Mouse (Mus musculus): ENCODE data around the gene Ubl7. TPM values are rescaled to one million over a fixed set of nuclear protein-coding genes. Genes with fewer than 3 reads are reported as not detected.

The Ubl7 gene
- 171 and 176 TPM in 2 replicates for polyA plus RNA-seq (2015; fragmentation: Nextera tagmentation; extraction: Ambion mirVana)

DNA sequence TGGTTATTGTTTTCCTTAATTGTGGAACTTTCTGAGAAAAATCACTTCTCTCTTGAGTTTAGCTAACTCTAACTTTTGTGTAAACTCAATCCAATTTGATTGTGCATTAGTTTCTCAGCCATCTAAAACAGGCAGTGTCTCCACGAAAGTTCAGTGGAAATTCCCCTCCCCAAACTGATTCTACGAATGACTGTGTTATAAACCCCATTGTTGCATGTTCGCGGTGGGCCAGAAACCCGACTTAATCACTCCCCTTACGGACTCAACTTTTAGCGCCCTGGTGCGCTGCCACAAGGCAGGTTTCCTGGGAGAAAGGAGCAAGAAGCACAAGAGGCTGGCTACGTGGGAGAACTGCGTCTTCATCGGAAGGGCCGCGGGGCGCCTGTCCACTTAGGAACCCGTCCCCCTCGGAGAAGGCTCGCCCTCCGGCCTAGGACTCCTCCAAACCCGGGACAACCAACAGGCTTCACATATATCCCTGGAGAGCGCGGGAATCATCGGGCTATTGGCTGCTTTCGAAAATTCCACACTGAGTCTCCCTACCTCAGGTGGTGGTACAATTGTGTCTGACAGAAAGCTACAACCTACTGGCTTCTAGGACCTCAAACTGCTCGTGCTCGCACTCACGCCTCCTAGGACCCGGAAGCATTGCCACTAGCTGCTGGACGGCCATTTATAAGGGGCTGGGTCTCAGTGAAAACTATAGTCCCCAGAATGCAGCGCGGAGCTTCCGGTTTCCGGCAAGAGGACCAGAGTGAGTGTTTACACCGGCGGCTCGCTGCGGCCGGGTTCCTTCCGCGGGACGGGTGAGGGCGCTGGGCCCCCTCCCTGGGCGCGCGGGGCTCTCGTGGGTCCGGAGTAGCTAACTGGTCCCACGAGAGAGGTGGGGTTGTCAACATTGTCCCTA lies at the start of gene Ubl7:
Gene Ubl7 (plus strand): TSS at position 726 of the 907 bp plus-strand sequence.
- under 1% methylated on average over 47 of the region's 47 CpGs for WGBS
- H3K4me3 ChIP-seq, result peak within 1 kb of the TSS; percentile 80
- peaks cover 10% of the 10 kb centered on the region for H3K36me3 ChIP-seq
- ATAC-seq (replicated peaks), result peak; percentile 96
- peak within 1 kb of the TSS; percentile 91 for H3K4me2 ChIP-seq (replicated peaks)
- H3K9me3 ChIP-seq, result no peaks in the 10 kb centered on the region
- H3K4me1 ChIP-seq, result peaks cover 22% of the 10 kb centered on the region
- H3K9ac ChIP-seq (replicated peaks), result peak within 1 kb of the TSS; percentile 75
- no peaks in the 10 kb centered on the region for H3K27me3 ChIP-seq
- peak within 1 kb of the TSS; percentile 63 for H3K27ac ChIP-seq (replicated peaks)

GRCm38 (mm10) chr9:57861951-57862471 lies 48.8 kb upstream of the Ubl7 start:
- H3K4me1 ChIP-seq, result peaks cover 15% of the 10 kb centered on the region
- H3K4me2 ChIP-seq (replicated peaks), result peak overlapping the region; percentile 28
- H3K9ac ChIP-seq (replicated peaks), result no peak overlapping the region
- H3K27me3 ChIP-seq, result no peaks in the 10 kb centered on the region
- 0 out of 2 replicates have a peak overlapping the region, but pooled peaks have one; percentile 8 for H3K4me3 ChIP-seq
- no peaks in the 10 kb centered on the region for H3K9me3 ChIP-seq
- ATAC-seq (replicated peaks), result peak; percentile 98
- H3K36me3 ChIP-seq, result no peaks in the 10 kb centered on the region
- 7% methylated on average over 9 of the region's 9 CpGs for WGBS
- peak overlapping the region; percentile 76 for H3K27ac ChIP-seq (replicated peaks)

DNA sequence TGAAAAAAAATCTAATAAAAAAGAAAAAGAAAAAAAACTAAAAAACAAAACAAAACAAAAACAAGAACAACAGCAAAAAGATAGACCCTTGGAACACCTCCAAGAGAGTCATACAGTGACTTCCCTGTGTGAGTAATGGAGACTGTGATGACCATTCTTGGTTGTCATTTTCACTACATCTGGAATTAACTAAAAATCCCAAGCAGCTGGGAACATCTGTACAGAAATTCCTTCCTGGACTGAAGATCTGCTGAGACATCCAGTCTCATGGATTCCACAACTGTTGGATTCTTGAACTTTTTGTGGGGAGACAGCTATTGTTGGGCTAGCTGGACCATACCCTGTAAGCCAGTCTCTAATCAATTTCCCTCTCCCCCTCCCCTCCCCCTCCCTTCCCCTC lies 46.4 kb upstream of the Ubl7 start:
- ATAC-seq (replicated peaks), result no peak
- Histone ChIP-seq H3K27me3 (no peaks in the 10 kb centered on the region), H3K9me3 (no peaks in the 10 kb centered on the region), H3K4me2 (replicated peaks) (no peak overlapping the region), H3K4me3 (no peak overlapping the region), H3K36me3 (no peaks in the 10 kb centered on the region), H3K9ac (replicated peaks) (no peak overlapping the region), H3K27ac (replicated peaks) (no peak overlapping the region), H3K4me1 (peaks cover 15% of the 10 kb centered on the region)

DNA sequence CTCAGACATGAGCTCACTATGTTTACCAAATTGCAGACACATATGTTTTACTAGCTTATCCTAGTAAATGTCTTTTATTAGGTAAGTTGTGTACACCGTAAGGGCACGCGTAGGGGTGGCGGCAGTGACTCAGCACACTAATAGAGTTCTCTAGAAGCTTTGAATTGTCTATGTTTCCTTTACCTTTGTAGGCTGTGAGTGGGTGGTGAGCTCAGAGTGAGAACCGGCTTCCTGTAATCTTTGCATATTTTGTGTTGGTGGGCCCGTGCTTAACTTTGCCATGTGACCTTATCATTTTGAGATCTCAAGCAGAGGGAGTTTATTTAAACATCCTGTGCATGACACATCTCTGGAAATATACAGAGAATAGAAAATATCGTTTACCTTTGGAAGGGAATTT lies 44.2 kb upstream of the Ubl7 start:
- Histone ChIP-seq H3K9me3 (no peaks in the 10 kb centered on the region), H3K4me2 (replicated peaks) (no peak overlapping the region), H3K27me3 (no peaks in the 10 kb centered on the region), H3K9ac (replicated peaks) (no peak overlapping the region), H3K4me3 (no peak overlapping the region), H3K4me1 (peaks cover 13% of the 10 kb centered on the region), H3K27ac (replicated peaks) (no peak overlapping the region), H3K36me3 (no peaks in the 10 kb centered on the region)
- WGBS, result 89% methylated on average over 7 of the region's 7 CpGs
- ATAC-seq (replicated peaks), result no peak

- no peak overlapping the region for H3K4me2 ChIP-seq (replicated peaks)
- no peak overlapping the region for H3K9ac ChIP-seq (replicated peaks)
- H3K36me3 ChIP-seq, result no peaks in the 10 kb centered on the region
- WGBS, result 78% methylated on average over 4 of the region's 4 CpGs
- no peak overlapping the region for H3K4me3 ChIP-seq
- H3K27ac ChIP-seq (replicated peaks), result no peak overlapping the region
- no peak for ATAC-seq (replicated peaks)
- H3K27me3 ChIP-seq, result no peaks in the 10 kb centered on the region
- peaks cover 6% of the 10 kb centered on the region for H3K4me1 ChIP-seq
- H3K9me3 ChIP-seq, result no peaks in the 10 kb centered on the region
Observed at GRCm38 (mm10) chr9:57867236-57867635, 43.5 kb upstream of the Ubl7 start.

GRCm38 (mm10) chr9:57867880-57868279 lies 42.9 kb upstream of the Ubl7 start:
- no peaks in the 10 kb centered on the region for H3K36me3 ChIP-seq
- no peak overlapping the region for H3K27ac ChIP-seq (replicated peaks)
- H3K9me3 ChIP-seq, result no peaks in the 10 kb centered on the region
- ATAC-seq (replicated peaks), result no peak
- no peak overlapping the region for H3K9ac ChIP-seq (replicated peaks)
- H3K4me3 ChIP-seq, result no peak overlapping the region
- 84% methylated on average over 5 of the region's 5 CpGs for WGBS
- H3K27me3 ChIP-seq, result no peaks in the 10 kb centered on the region
- H3K4me1 ChIP-seq, result no peaks in the 10 kb centered on the region
- no peak overlapping the region for H3K4me2 ChIP-seq (replicated peaks)

GRCm38 (mm10) chr9:57868767-57869166 lies 42.0 kb upstream of the Ubl7 start:
- H3K4me1 ChIP-seq, result no peaks in the 10 kb centered on the region
- H3K9me3 ChIP-seq, result no peaks in the 10 kb centered on the region
- H3K4me3 ChIP-seq, result no peak overlapping the region
- 88% methylated on average over 6 of the region's 6 CpGs for WGBS
- H3K4me2 ChIP-seq (replicated peaks), result no peak overlapping the region
- H3K27me3 ChIP-seq, result no peaks in the 10 kb centered on the region
- no peak overlapping the region for H3K27ac ChIP-seq (replicated peaks)
- no peaks in the 10 kb centered on the region for H3K36me3 ChIP-seq
- no peak for ATAC-seq (replicated peaks)
- H3K9ac ChIP-seq (replicated peaks), result no peak overlapping the region

- Histone ChIP-seq H3K4me2 (replicated peaks) (no peak overlapping the region), H3K9ac (replicated peaks) (no peak overlapping the region), H3K4me1 (no peaks in the 10 kb centered on the region), H3K4me3 (no peak overlapping the region), H3K9me3 (no peaks in the 10 kb centered on the region), H3K27ac (replicated peaks) (no peak overlapping the region), H3K27me3 (no peaks in the 10 kb centered on the region), H3K36me3 (no peaks in the 10 kb centered on the region)
- ATAC-seq (replicated peaks), result no peak
- 51% methylated on average over 2 of the region's 2 CpGs for WGBS
Observed at GRCm38 (mm10) chr9:57870273-57870816, 40.4 kb upstream of the Ubl7 start.

GRCm38 (mm10) chr9:57874134-57874533 lies 36.6 kb upstream of the Ubl7 start:
- Histone ChIP-seq H3K27ac (replicated peaks) (no peak overlapping the region), H3K9ac (replicated peaks) (no peak overlapping the region), H3K27me3 (no peaks in the 10 kb centered on the region), H3K4me2 (replicated peaks) (no peak overlapping the region), H3K4me3 (no peak overlapping the region), H3K9me3 (no peaks in the 10 kb centered on the region), H3K36me3 (no peaks in the 10 kb centered on the region), H3K4me1 (no peaks in the 10 kb centered on the region)
- ATAC-seq (replicated peaks), result no peak
- WGBS, result 80% methylated on average over 5 of the region's 5 CpGs

DNA sequence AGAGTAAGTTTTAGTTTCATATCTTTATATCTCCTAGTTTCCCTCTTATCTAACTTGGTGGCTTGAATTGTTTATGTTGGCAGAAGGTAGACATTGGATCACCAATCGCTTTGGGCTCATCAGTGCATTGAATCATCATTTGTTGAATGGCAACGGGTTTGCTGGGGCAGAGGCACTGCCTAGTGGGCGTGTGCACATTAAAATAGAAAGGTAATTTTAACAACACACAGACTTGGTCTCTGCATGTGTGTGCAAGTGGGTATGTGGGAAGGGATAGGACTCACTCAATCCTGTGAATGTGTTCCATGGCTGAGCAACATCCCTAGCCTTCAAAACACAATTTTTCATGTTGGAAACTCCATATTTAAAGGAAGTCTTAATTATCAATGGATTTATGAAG lies 35.8 kb upstream of the Ubl7 start:
- Histone ChIP-seq H3K27me3 (no peaks in the 10 kb centered on the region), H3K27ac (replicated peaks) (no peak overlapping the region), H3K36me3 (no peaks in the 10 kb centered on the region), H3K9ac (replicated peaks) (no peak overlapping the region), H3K4me1 (no peaks in the 10 kb centered on the region), H3K4me2 (replicated peaks) (no peak overlapping the region), H3K9me3 (no peaks in the 10 kb centered on the region), H3K4me3 (no peak overlapping the region)
- 72% methylated on average over 3 of the region's 3 CpGs for WGBS
- ATAC-seq (replicated peaks), result no peak

DNA sequence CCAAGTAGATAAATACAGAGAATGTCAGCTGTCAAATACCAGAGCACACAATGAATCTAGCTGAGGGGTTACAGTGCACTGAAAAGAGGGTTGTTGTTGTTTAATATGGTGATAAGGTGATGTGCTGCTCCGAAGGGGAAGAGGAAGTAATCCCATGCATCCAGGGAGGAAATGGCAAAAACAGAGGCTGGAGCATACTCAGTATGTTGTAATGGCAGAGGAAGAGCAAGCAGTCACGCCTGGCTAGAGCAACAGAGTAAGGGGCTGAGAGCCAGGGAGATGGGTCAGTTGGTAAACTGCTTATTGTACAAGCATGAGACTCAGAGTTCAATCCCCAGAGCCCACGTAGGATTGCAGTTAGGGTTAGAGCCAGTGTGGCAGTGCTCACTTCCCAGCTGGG lies 31.6 kb upstream of the Ubl7 start:
- no peak overlapping the region for H3K27ac ChIP-seq (replicated peaks)
- H3K4me3 ChIP-seq, result no peak overlapping the region
- H3K4me1 ChIP-seq, result no peaks in the 10 kb centered on the region
- no peak overlapping the region for H3K9ac ChIP-seq (replicated peaks)
- no peaks in the 10 kb centered on the region for H3K9me3 ChIP-seq
- no peaks in the 10 kb centered on the region for H3K27me3 ChIP-seq
- 55% methylated on average over 3 of the region's 3 CpGs for WGBS
- ATAC-seq (replicated peaks), result no peak
- H3K4me2 ChIP-seq (replicated peaks), result no peak overlapping the region
- no peaks in the 10 kb centered on the region for H3K36me3 ChIP-seq

DNA sequence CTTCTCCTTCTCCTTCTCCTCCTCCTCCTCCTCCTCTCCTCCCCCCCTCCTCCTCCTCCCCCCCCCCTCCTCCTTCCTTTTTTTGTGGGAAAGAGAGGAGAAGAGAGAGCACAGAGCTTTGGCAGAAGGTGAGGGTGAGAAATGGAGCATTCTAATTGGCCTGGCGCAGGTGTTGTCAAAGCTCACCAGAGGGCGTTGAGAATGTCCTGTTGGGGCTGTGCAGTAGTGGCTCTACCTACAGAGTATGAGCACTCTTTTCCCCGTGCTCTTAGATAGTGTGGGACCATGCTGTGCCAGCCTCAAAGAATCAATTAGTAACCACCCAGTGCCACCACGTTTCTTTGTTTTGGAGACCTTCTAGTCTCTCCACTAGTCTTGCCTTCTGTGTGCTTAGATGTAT lies 30.5 kb upstream of the Ubl7 start:
- Histone ChIP-seq H3K9ac (replicated peaks) (no peak overlapping the region), H3K4me1 (no peaks in the 10 kb centered on the region), H3K4me3 (no peak overlapping the region), H3K27me3 (no peaks in the 10 kb centered on the region), H3K9me3 (no peaks in the 10 kb centered on the region), H3K36me3 (no peaks in the 10 kb centered on the region), H3K27ac (replicated peaks) (no peak overlapping the region), H3K4me2 (replicated peaks) (no peak overlapping the region)
- WGBS, result 16% methylated on average over 4 of the region's 4 CpGs
- ATAC-seq (replicated peaks), result no peak

Data from forebrain, embryonic 15.5 days (tissue).